Mouse (Mus musculus) fat pad, adult 2 months (tissue): ENCODE data around the gene Actb.
"Not testable (repeated sequence)": the region's sequence is repeated elsewhere in the genome, so short reads cannot be mapped to it uniquely, and the experiment has no call there.

Source experiments
- DNase-seq: peaks from one replicate; pipeline ENCODE4 v3.0.0-alpha.2; 2011; ENCODE audit warnings: low read depth, low spot score; ENCODE audit errors: extremely low read depth

Gene Actb

DNA sequence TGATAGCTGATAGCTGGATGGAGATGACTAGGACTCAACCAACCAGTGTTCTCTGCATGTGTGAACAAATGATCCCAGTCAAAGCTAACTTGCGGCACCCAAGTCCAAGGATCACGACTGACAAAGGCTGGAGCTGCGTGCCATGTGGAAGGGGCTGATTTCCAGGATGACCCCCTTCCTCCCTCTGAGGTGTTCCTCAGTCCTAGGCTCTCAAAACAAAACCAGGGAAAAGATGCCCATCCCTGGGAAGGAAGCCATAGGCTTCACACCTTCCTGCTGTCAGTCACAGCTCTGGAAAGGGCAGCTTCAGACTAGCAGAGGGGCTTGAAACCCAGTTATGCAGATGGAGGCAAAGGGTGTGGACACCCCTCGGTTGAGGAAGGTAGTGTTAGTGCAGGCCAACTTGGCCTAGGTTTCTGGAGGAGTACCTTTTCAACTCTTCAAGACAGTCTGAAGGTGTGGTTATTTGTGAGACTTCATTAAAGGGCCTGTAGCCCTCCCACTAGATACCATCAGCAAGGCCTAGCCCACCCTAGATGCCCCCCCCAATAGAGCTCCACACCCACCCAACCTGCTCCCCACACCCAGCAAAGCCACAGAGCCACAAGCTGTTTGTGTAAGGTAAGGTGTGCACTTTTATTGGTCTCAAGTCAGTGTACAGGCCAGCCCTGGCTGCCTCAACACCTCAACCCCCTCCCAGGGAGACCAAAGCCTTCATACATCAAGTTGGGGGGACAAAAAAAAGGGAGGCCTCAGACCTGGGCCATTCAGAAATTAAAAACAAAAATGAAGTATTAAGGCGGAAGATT is 3.8 kb downstream of the Actb start:
- no peak for DNase-seq

GRCm38 (mm10) chr5:142901846-142902505 is 4.6 kb downstream of the Actb start:
- no peak for DNase-seq

DNA sequence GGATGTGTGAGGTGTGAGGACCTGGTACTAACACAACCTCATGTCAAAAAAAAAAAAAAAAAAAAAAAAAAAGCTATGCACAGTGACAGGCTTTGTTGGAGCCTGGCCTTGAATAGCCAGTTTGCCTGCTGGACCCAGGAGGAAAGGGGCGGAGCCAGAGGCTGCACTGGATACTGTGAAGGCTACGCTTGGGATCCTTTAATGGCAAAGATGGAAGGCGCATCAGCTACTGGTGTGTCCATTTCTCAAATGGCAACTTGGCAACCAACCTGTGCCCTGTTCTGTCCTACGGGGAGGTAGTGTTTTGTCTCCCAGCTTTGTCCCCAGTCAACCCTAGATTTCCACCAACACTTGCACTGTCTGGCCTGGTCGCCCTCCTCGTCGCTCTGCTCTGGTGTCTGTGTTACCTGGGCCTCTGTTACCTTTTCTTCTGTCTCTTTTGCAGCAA is 5.2 kb downstream of the Actb start:
- DNase-seq = no peak

- no peak for DNase-seq
These were observed 5.9 kb downstream of the Actb start for GRCm38 (mm10) chr5:142900651-142901050.

DNA sequence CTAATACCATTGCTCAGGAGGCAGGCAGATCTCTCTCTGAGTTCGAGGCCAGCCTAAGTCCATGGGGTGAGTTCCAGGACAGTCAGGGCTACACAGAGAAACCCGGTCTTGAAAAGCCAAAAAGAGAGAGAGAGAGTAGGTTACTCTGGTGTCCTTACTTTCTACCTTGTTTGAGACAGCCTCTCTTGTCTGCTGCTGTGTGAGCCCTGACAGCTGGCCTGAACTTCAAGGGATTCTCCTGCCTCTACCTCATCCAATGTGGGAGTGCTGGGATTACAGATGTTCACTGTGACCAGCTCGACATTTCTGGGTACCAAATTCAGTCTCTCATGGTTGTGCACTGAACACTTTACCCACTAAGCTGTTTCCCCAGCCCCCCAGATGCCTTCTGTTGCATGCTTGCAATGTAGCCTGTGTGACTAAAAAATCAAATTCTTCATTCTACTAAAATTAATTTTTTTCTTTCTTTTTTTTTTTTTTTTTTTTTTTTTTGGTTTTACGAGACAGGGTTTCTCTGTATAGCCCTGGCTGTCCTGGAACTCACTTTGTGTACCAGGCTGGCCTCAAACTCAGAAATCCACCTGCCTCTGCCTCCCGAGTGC is 6.5 kb downstream of the Actb start:
- DNase-seq = no peak

DNA sequence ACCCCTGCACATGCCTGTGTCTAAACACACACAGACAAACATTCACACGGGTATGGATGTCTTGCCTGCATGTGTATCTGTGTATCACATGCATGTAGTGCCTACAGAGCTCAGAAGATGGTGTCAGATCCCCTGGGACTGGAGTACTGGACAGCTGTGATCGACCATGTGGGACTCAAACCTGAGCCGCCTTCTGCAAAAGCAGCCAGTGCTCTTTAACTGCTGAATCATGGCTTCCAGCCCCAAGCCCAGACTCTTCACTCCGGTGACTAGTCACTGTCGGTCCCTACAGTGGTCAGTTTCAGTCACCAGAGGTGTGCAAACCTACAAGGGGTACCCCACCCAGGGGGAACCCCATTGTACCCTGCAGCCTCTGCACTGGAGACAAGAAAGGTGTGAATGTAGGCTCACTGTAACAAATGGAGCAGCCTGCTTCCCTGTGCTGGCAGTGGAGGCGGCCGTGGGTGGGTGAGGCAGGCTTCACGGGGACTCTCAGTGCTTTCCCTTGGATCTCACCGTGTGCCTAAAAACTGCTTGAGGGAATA is 7.4 kb downstream of the Actb start:
- DNase-seq = no peak

DNA sequence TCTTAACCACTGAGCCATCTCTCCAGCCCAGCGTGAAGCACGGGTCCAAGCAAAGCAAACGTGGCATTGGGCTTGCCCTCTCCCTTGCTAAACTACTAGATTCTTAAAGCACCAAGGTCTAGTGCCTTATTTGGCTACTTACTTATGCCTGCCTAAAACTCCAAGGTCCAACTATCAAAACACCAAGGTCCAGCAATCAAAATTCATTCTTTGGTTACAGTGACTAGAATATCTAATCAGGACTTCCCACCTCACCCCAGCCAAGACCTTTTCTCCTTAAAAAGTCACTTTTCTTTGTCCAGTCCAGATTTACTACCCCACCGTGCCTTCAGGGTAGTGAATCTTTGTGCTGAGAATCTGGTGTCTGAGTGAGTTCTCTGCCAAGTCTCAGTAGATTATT is 8.2 kb downstream of the Actb start:
- DNase-seq = no peak

DNA sequence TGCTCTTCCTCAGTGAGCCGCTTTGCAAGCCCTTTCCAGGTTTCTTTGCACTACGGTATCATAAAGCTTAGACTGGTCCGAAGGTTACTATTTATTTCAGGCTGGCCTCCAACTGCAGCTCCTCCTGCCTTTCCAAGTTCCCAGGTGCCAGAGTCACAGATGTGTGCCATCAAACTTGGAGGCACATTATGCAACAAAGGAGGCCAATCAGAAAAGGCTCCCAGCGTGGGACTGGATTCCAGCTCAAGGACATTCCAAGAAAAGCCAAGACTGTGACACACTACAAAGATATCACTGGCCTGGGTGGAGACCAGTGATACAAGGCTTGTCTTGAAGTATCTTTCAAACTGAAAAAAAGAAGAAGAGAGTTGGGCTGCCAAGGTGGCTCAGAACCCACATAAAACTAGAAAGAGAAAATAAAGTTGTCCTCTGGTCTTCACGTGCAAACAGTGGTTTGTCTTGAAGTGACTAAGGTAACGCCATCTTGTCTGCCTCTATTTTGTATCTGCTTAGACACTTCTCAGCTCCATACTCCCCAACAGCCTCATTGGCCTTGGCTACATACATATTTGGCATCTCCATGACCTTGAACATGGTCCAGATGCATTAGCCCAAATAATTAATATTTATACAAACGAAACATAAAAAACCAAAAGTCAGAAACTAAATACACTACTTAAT is 8.8 kb downstream of the Actb start:
- no peak for DNase-seq

- no peak for DNase-seq
These were observed 9.8 kb downstream of the Actb start for GRCm38 (mm10) chr5:142896713-142897112.

- no peak for DNase-seq
These were observed 10.4 kb downstream of the Actb start for GRCm38 (mm10) chr5:142896192-142896591.

GRCm38 (mm10) chr5:142894918-142895613 is 11.5 kb downstream of the Actb start, which contains the start of gene Fbxl18:
Fbxl18 (minus strand) TSS chr5:142895421.
- no peak for DNase-seq

- DNase-seq = no peak
These were observed 15.2 kb downstream of the Actb start for GRCm38 (mm10) chr5:142891396-142891795.

DNA sequence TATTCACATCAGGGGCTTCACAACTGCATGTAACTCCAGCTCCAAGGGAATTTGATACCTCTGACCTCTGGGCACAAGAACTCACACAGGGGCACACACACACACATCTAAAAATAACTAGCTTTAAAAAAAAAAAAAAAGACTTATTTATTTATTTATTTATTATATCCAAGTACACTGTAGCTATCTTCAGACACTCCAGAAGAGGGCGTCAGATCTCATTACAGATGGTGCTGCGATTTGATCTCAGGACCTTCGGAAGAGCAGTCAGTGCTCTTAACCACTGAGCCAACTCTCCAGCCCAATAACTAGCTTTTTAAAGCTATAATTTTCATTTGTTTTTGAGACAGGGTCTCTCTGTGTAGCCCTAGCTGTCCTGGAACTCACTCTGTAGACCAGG is 19.0 kb downstream of the Actb start:
- DNase-seq = not testable (repeated sequence)

- DNase-seq = no peak
These were observed 19.8 kb downstream of the Actb start for GRCm38 (mm10) chr5:142886761-142887160.

DNA sequence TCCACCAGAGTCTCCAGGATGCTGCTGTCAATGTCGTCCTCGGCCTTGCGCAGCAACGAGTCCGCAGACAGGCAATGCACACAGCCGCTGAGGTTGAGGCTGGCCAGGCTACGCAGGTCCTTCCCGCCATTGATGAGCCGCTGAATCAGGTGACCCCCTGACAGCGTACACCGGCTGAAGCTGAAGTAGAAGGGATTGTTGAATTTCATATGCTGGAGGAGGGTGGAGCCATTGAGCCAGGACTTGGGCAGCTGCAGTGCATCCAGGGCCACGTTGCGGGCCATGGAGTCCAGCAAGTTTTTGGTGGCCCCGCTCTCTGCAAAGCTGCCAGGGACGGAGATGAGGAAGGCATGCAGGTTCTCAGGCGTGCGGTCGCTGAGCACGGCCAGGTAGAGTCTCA is 20.4 kb downstream of the Actb start:
- DNase-seq = no peak

DNA sequence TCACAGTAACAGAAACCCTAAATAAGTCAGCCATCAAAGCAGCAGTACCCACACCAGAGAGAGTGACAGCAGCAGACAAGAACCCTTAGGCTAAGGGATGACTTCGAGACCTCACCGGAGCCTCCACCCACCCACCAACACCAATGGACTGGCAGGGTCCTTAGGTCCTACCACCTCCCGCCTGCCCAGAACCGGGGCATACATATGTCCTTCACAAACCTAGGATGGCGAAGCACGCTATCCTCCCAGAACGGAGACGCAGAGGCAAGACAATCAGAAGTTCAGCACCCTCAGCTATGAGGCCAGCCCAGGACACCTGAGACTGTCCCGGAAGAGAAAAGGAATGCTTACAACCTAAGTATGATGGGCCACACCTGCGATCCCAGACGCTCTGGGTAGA is 24.1 kb downstream of the Actb start:
- DNase-seq = no peak

DNA sequence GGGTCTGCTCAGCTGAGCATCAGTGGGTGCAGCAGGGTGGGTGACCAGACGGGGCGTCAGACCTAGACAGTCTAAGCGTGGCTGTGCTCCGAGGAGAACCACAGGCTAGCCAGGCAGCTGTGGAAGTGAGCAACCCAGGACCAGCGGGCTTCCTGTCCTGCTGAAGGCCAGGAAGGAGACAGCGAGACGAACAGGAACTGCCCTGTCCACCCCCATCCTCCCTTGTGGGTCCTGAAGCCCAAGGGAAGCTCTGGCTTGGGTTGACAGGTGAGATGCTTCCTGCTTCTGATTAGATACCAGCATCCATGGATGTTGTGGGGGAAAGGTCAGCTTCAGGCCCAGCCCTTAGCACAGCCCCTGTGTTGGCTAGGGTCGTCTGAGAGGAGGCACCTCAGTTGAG is 24.6 kb downstream of the Actb start:
- no peak for DNase-seq

- no peak for DNase-seq
These were observed 25.6 kb downstream of the Actb start for GRCm38 (mm10) chr5:142880806-142881516.

- DNase-seq = no peak
These were observed 26.3 kb downstream of the Actb start for GRCm38 (mm10) chr5:142880246-142880645.
